Mouse (Mus musculus): ENCODE data around the gene Strc.
"Not testable (repeated sequence)": the region's sequence is repeated elsewhere in the genome, so short reads cannot be mapped to it uniquely, and the experiment has no call there.

Gene Strc

DNA sequence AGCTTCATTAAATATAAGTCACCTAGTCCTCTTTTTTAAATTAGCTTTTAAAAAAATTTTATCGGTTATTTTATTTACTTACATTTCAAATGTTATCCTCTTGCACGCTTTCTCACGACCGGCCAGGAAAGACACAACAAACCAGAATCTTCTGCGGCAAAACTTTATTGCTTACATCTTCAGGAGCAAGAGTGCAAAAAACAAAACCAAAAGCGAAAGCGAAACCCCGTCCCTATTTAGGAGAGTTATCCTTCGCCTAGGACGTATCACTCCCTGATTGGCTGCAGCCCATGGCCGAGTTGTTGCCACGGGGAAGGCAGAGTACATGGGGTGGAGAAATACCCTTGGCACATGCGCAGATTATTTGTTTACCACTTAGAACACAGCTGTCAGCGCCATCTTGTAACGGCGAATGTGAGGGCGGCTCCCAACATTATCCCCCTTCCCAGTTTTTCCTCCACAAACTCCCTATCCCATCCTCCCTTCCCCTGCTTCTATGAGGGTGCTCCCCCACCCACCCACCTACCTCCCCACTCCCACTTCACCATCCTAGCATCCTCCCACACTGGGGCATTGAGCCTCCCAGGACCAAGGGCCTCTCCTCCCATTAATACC is at the start of gene Strc:
Strc (minus strand) TSS at position 208 of the 615 bp plus-strand sequence.
- not testable (repeated sequence) for DNase-seq (ENCODE audit: low spot score in 2 of 2)

GRCm38 (mm10) chr2:121434854-121435253 is 47.9 kb upstream of the Strc start:
- no peak for DNase-seq (ENCODE audit: low spot score in 2 of 2)

DNA sequence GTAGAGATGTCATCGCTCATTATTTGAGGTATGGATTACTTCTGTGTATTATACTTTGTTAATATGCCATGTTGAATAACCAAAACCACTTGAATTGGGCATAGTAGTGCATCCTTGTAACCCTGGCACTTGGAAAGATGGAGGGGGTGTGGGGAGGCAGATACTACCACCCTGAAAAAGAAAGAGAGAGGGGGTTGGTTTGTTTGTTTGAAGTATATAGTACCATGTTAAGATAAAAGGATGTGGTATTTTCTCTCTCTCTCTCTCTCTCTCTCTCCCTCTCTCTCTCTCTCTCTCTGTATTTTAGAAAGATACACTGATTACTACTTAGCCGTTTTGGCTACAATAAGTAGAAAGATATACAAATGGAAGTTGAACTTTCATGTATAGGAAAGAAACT is 38.9 kb upstream of the Strc start:
- DNase-seq (ENCODE audit: low spot score in 2 of 2): no peak

DNA sequence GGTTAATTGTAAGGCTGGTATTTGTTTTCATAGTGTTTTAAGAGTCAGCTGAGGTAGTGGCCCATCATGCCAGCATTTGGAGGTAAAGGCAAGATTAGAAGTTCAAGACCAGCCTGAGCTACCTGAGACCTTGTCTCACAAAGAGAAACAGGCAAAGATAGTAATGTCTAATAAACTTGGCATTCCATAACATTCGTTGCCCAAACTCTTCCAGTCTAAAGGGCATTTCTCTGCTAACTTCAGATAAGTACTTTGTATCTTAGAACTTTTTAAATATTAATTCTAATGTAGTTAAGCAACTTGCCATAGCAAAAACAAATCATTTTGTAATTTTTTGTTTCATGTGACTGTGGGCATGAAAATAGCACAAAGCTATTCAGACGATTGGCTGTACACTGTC is 36.2 kb upstream of the Strc start:
- DNase-seq (ENCODE audit: low spot score in 2 of 2): no peak

GRCm38 (mm10) chr2:121418476-121418875 is 31.5 kb upstream of the Strc start:
- DNase-seq (ENCODE audit: low spot score in 2 of 2): no peak

DNA sequence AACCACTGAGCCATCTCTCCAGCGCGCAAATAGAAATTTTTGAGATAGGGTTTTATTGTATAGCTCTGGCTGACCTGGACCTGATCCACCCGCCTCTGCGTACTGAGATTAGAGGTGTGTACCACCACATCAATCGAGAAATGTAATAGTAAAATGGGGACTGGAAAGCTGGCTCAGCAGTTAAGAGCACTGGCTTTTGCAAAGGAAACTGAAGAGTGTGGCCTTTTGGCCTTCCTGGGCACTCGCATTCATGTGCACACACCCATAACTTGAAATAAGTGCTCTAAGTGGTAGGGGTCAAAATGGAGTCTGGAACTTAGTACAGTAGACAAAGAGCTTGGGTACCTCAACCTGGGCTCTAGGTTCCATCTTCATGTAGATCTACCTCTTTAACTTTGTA is 29.4 kb upstream of the Strc start:
- no peak for DNase-seq (ENCODE audit: low spot score in 2 of 2)

GRCm38 (mm10) chr2:121415591-121415990 is 28.6 kb upstream of the Strc start:
- DNase-seq (ENCODE audit: low spot score in 2 of 2): no peak

GRCm38 (mm10) chr2:121415103-121415502 is 28.1 kb upstream of the Strc start:
- no peak for DNase-seq (ENCODE audit: low spot score in 2 of 2)

DNA sequence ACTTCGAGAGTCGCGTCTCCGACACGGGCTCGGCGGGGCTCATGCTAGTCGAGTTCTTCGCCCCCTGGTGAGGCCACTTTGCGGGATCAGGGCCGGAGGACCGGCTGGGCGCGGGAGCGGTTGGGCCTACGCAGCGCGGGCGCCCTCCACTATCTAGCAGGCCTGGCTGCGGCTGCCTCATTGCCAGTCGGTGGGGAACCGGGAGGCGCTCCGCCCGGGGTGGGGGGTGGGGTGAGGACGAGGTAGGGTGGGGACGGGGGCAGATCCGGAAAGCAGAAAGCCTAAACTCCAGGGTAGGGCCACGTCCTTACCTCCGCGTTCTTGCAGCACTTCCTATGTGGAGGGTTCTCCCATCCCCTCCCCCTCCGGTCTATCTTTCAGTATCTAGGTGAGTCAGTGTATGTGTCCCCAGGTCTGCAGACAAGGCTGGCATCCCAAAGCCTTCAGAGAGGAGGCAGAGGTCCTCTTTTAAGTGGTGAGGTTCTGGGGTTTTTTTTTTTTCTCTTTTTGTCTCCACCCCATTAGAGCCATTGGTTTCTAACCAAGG is 27.2 kb upstream of the Strc start:
- no peak for DNase-seq (ENCODE audit: low spot score in 2 of 2)

GRCm38 (mm10) chr2:121413387-121414042 is 26.5 kb upstream of the Strc start, which contains the start of the genes Pdia3 and Catsper2:
Pdia3 (plus strand) TSS chr2:121413775.
Catsper2 (minus strand) TSS chr2:121413792.
- peak; percentile 94 to 95 for DNase-seq (ENCODE audit: low spot score in 2 of 2)

DNA sequence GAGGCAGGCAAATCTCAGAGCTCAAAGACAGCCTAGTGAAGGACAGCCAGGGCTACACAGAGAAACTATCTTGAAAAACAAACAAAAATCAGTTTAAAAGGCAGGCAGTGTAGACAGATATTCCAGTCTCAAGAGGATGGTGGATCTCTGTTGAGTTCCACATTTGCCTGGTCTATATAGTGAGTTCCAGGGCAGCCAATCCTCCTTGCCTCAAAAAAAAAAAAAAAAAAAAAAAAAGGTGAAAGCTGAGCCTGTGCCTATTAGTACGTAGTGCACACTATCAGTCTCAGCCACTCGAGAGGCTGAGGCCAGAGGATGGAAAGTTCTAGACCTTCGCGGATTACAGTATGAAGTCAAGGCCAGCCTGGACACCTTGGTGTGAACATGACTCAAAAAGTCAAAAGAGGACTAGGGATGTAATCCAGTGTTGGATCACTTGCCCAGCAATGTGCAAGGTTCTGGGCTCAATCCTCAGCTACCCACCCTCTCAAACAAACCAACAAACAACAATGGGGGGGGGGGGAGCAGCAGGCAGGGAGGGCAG is 25.9 kb upstream of the Strc start:
- peak in 1 of 2 experiments; percentile 36 for DNase-seq (ENCODE audit: low spot score in 2 of 2)

DNA sequence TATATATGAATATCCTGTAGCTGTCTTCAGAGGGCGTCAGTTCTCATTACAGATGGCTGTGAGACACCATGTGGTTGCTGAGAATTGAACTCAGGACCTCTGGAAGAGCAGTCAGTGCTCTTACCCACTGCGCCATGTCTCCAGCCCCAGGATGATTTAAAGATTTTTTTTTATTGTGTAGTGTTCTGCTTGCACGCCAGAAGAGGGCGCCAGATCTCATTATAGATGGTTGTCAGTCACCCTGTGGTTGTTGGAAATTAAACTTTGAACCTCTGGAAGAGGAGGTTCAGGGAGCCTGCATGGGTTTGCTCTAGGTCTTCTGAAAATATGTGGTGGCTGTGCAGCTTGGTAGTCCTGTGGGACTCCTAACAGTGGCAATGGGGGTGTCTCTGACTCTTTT is 21.2 kb upstream of the Strc start:
- peak; percentile 57 to 82 for DNase-seq (ENCODE audit: low spot score in 2 of 2)

GRCm38 (mm10) chr2:121403296-121403695 is 16.3 kb upstream of the Strc start:
- DNase-seq (ENCODE audit: low spot score in 2 of 2): no peak

DNA sequence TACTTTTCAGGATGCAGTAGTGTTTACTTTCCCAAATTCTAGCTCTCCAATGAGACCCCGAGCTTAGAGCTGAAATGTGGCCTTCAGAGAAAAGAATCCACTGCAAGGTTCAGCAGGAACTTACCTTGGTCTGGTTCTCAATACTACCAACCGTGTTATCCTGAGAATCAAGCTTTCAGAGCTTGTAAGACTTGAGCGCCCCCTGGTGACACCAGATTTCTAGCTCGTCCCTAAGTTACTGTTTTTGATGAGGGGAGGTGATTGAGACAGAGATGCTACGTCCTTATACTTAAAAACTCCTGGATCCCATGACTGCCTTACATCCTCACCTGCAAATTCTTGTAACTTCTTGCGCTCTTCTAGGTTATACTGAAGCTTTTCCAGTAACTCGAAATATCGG is 9.7 kb upstream of the Strc start:
- DNase-seq (ENCODE audit: low spot score in 2 of 2): peak; percentile 75 to 90

DNA sequence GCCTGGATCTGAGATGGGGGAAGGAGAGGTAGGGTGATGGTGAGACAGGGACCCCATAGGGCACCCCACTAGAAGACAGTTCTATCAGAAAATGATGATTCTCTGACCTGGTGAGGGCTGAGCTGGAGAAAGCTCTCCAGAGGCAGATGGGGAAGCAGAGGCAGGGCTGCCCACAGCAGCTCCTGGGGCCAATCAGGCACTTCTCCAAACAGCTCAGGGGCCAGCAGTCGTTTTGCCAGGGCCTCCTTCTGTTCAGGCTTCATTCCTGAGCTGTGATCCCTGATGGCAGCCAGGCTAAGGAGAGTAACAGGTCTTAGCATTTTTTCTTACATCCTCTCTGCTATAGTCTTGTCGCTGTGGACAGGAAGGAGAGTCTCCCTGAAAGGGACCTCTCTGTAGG is 12.2 kb downstream of the Strc start:
- DNase-seq (ENCODE audit: low spot score in 2 of 2): no peak

DNA sequence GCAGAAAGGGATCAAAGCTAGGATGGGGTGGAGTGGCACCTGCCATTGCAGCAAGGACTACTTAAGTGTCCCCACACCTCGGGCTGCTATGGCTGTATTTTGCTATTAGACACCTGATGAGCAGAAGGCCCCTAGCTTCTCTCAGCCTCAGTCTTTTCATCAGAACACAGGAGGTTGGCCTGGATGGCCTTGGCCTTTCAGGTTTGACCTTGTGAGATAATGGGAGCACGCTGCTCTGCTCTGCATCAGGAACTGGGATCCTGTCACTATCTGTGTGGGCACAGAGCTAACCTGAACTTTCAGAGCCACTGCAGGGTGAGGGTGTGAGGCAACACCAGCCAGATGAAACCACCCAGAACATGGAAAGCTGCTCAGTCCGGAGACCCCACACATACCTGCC is 14.7 kb downstream of the Strc start:
- DNase-seq (ENCODE audit: low spot score in 2 of 2): no peak

- no peak for DNase-seq (ENCODE audit: low spot score in 2 of 2)
Observed at GRCm38 (mm10) chr2:121370921-121371320, 16.0 kb downstream of the Strc start.

DNA sequence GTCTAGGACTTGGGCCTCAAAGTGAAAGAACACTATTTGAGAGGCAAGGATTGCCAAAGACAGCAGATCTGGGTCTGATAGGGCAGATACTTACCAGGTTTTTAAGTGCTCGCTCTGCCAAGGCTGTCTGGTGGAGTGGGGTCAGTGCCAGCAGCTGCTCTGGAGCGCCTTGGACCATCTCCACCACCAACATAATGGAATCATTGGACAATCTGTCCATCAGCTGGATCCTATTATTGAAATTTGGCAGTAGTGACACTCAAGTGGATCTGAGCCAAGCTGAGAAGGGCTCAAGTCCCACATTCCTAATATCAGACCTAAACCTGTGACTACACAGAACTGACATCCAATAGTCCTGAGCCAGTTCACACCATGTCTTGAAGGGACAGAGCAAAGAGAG is 18.1 kb downstream of the Strc start:
- DNase-seq (ENCODE audit: low spot score in 2 of 2): no peak

- no peak for DNase-seq (ENCODE audit: low spot score in 2 of 2)
Observed at GRCm38 (mm10) chr2:121363656-121364055, 23.3 kb downstream of the Strc start.

DNA sequence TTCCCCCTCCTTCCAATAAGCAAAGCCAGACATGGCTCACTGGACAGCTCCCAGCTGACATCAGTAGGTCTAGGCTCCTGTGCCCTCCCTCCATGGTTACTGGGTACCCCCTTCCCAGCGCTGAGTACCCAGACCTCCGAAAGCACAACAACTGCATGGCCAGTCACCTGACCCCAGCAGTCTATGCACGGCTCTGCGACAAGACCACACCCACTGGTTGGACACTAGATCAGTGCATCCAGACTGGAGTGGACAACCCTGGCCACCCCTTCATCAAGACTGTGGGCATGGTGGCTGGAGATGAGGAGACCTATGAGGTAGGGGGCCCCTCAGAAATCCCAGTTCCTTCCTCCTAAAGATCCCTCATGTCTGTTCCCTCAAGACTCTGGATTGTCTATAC is 27.5 kb downstream of the Strc start:
- no peak for DNase-seq (ENCODE audit: low spot score in 2 of 2)

DNA sequence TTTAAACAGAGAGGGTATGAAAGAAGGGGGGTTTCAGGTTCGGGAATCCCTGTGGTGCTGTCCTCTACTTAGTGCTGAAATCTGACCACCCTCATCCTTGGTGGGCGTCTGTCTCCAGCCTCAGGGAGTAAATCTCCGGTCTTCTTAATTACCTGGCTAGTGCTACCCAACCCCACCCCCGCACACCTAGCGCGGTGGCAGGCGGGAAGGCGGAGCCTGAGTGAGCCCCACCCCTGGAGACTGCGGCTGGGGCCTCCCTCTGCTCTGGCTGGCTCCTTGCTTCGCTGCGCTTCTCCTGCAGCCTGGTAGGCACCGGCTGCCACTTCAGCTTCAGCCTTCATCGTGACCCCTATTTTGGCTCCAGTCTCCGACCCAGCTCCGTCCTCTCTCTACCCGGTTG is 28.6 kb downstream of the Strc start:
- peak; percentile 17 to 43 for DNase-seq (ENCODE audit: low spot score in 2 of 2)

GRCm38 (mm10) chr2:121357961-121358360 is 29.0 kb downstream of the Strc start:
- DNase-seq (ENCODE audit: low spot score in 2 of 2): no peak

DNA sequence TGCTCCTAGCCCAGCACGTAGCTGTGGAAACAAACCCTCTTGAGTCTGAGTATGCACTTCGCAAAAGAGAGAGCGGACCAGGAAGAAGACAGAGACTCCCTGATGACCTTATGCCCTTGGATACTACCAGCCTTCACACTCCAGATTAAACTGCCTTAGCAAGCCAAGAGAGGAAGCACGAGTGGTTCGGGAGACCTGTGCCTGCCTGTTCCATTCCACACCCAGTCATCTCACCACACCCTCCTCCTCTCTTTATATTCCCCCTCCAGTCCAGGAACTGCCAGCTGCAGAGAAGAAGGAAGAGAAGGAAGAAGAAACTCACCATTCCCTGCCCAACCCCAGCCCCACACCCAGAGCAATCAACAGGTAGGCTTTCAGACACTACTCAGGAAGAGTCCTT is 29.5 kb downstream of the Strc start, which contains the start of gene Ckmt1:
Ckmt1 (plus strand) TSS at position 221 of the 400 bp plus-strand sequence.
- no peak for DNase-seq (ENCODE audit: low spot score in 2 of 2)

Data from spleen, postnatal 10 days (tissue).